8 mouse cellular contexts compared by ENCODE assay signal in genomic region chr16:28517596-28518524, GRCm38 (mm10).
DNase-seq lines count a peak whose midpoint lies in the region; ATAC-seq and TF ChIP-seq lines count a peak whose summit lies in the region.

No protein-coding gene starts in this region.

- no peaks in the 10 kb centered on the region for H3K9me3 ChIP-seq in ES-E14 (ENCODE audit: control insufficient read depth, insufficient read depth, low read depth, low read length)
- no peaks in the 10 kb centered on the region for H3K9me3 ChIP-seq in forebrain, embryonic 15.5 days
- H3K9me3 ChIP-seq in liver, postnatal 0 days (ENCODE audit: low read length): no peaks in the 10 kb centered on the region
- no peaks in the 10 kb centered on the region for H3K9me3 ChIP-seq in neural tube, embryonic 14.5 days (ENCODE audit: control insufficient read depth, low read length)

- H3K4me3 ChIP-seq in ES-E14 (ENCODE audit: insufficient read depth in 1 of 2, low read depth in 1 of 2, low read length in 2 of 2, poor library complexity in 1 of 2, severe bottlenecking in 1 of 2): peak overlapping the region in 1 of 2 experiments; percentile 5; a peak in 1 of 4 replicates
- H3K4me3 ChIP-seq in forebrain, embryonic 15.5 days: peak overlapping the region; percentile 18
- peak overlapping the region; percentile 18 for H3K4me3 ChIP-seq in liver, postnatal 0 days (ENCODE audit: low read depth, low read length)
- peak overlapping the region; percentile 8 for H3K4me3 ChIP-seq in neural tube, embryonic 14.5 days (ENCODE audit: low read depth, low read length)
- H3K4me3 ChIP-seq in thymus, adult 2 months (ENCODE audit: control insufficient read depth, insufficient read depth, low read length): no peak overlapping the region

- peak overlapping the region; percentile 37 for H3K4me2 ChIP-seq in forebrain, embryonic 15.5 days (replicated peaks)
- H3K4me2 ChIP-seq in liver, postnatal 0 days (ENCODE audit: low read depth, low read length): peak overlapping the region; percentile 50
- H3K4me2 ChIP-seq in neural tube, embryonic 14.5 days (ENCODE audit: low read depth, low read length): peak overlapping the region; percentile 35

- no peaks in the 10 kb centered on the region for H3K4me1 ChIP-seq in ES-E14 (ENCODE audit: control insufficient read depth in 2 of 2, insufficient read depth in 2 of 2, low read length in 2 of 2, poor library complexity in 1 of 2)
- H3K4me1 ChIP-seq in forebrain, embryonic 15.5 days: no peaks in the 10 kb centered on the region
- no peaks in the 10 kb centered on the region for H3K4me1 ChIP-seq in liver, postnatal 0 days (ENCODE audit: insufficient read depth)
- no peaks in the 10 kb centered on the region for H3K4me1 ChIP-seq in neural tube, embryonic 14.5 days (ENCODE audit: control insufficient read depth, insufficient read depth, low read length)
- no peaks in the 10 kb centered on the region for H3K4me1 ChIP-seq in thymus, adult 2 months (replicated peaks; ENCODE audit: control insufficient read depth, insufficient read depth, low read length)

- peak; percentile 78 for TF ChIP-seq CTCF in liver, postnatal 0 days (IDR thresholded peaks at IDR 0.05; ENCODE audit: low read depth)
- TF ChIP-seq CTCF in thymus, adult 2 months (IDR thresholded peaks at IDR 0.05; ENCODE audit: borderline replicate concordance, control insufficient read depth, extremely low read depth, insufficient read depth, low read length, poor library complexity): no peak

- WGBS in forebrain, embryonic 15.5 days: 40% methylated on average over 21 of the region's 21 CpGs
- 22% methylated on average over 21 of the region's 21 CpGs for WGBS in liver, postnatal 0 days (ENCODE audit: insufficient replicate concordance)
- WGBS in neural tube, embryonic 14.5 days: 29% methylated on average over 21 of the region's 21 CpGs
- WGBS in thymus, adult 2 months: 18% methylated on average over 21 of the region's 21 CpGs

- TF ChIP-seq POLR2A in thymus, adult 2 months (IDR thresholded peaks at IDR 0.05; ENCODE audit: control insufficient read depth, extremely low read depth, insufficient read depth, low read length, poor library complexity): no peak

- no peaks in the 10 kb centered on the region for H3K36me3 ChIP-seq in ES-E14 (ENCODE audit: control insufficient read depth, insufficient read depth, low read length, poor library complexity, severe bottlenecking)
- H3K36me3 ChIP-seq in forebrain, embryonic 15.5 days: no peaks in the 10 kb centered on the region
- H3K36me3 ChIP-seq in liver, postnatal 0 days (replicated peaks; ENCODE audit: insufficient read depth, low read length): no peaks in the 10 kb centered on the region
- no peaks in the 10 kb centered on the region for H3K36me3 ChIP-seq in neural tube, embryonic 14.5 days (ENCODE audit: control insufficient read depth, insufficient read depth, low read length)
- no peaks in the 10 kb centered on the region for H3K36me3 ChIP-seq in thymus, adult 2 months (ENCODE audit: control insufficient read depth, insufficient read depth, low read length)

- no peak for TF ChIP-seq EP300 in liver, postnatal 0 days (IDR thresholded peaks at IDR 0.05; ENCODE audit: low read depth)

- ATAC-seq in cerebellum, adult (ENCODE audit: insufficient number of reproducible peaks, low FRiP score, low TSS enrichment): peak; percentile 77
- peak; percentile 90 for ATAC-seq in forebrain, embryonic 15.5 days (replicated peaks)
- peak; percentile 65 for ATAC-seq in liver, postnatal 0 days
- ATAC-seq in neural tube, embryonic 14.5 days (ENCODE audit: low read depth): peak; percentile 93

- no peak overlapping the region for H3K9ac ChIP-seq in ES-E14 (ENCODE audit: insufficient read depth, low read depth, low read length, poor library complexity, severe bottlenecking)
- H3K9ac ChIP-seq in forebrain, embryonic 15.5 days (replicated peaks): no peak overlapping the region
- no peak overlapping the region for H3K9ac ChIP-seq in liver, postnatal 0 days (replicated peaks)
- H3K9ac ChIP-seq in neural tube, embryonic 14.5 days (replicated peaks; ENCODE audit: low read depth, low read length): no peak overlapping the region; the same call in 1 of the 2 replicates

- intact Hi-C loops in heart, postnatal 36 days (cut with DNase I): loop anchor here (5.0 kb wide), 1 partner anchor 274 kb away; no protein-coding TSS in a partner anchor

- peak; percentile 71 for DNase-seq in ES-E14 (ENCODE audit: low read depth, low spot score)
- peak; percentile 44 to 64 for DNase-seq in heart, postnatal 36 days
- DNase-seq in layer of hippocampus, adult 18-20 months (ENCODE audit: low spot score in 2 of 2): peak; percentile 71 to 90
- peak; percentile 61 for DNase-seq in liver, postnatal 0 days
- peak; percentile 25 for DNase-seq in thymus, adult 2 months

- H3K27ac ChIP-seq in ES-E14 (ENCODE audit: insufficient read depth, low read depth, low read length, poor library complexity, severe bottlenecking): no peak overlapping the region
- no peak overlapping the region for H3K27ac ChIP-seq in forebrain, embryonic 15.5 days (replicated peaks)
- H3K27ac ChIP-seq in liver, postnatal 0 days (ENCODE audit: low read depth): no peak overlapping the region
- H3K27ac ChIP-seq in neural tube, embryonic 14.5 days (ENCODE audit: low read depth, low read length): no peak overlapping the region
- no peak overlapping the region for H3K27ac ChIP-seq in thymus, adult 2 months (ENCODE audit: control insufficient read depth, insufficient read depth, low read length)

- H3K27me3 ChIP-seq in forebrain, embryonic 15.5 days: no peaks in the 10 kb centered on the region
- H3K27me3 ChIP-seq in liver, postnatal 0 days (ENCODE audit: insufficient read depth, low read length): no peaks in the 10 kb centered on the region
- H3K27me3 ChIP-seq in neural tube, embryonic 14.5 days (ENCODE audit: control insufficient read depth, insufficient read depth, low read length): no peaks in the 10 kb centered on the region
- H3K27me3 ChIP-seq in thymus, adult 2 months (ENCODE audit: control insufficient read depth, insufficient read depth, low read length): no peaks in the 10 kb centered on the region

- in situ Hi-C loops in ES-E14 (cut with MboI; ENCODE audit: low sequenced_read_pairs in 2 of 2, unreplicated experiment in 2 of 2): no loop called here

TF ChIP-seq in ES-E14, 5 proteins besides CTCF, POLR2A, EP300 and RAD21:
- peak; percentile 48; the same call in 1 of the 2 replicates for TF ChIP-seq ZC3H11A (IDR thresholded peaks at IDR 0.05; ENCODE audit: borderline replicate concordance, low read depth, low read length)
- TF ChIP-seq ZNF384 (IDR thresholded peaks at IDR 0.05; ENCODE audit: low read depth, low read length): no peak

Comparison
In these comparisons a context has a peak if more than half of its experiments do, and no peak if none do; other contexts are left out.
1. DNase-seq: peak in every context shown above with its lines; median percentile 80 in layer of hippocampus, adult 18-20 months; 71 in ES-E14; 61 in liver, postnatal 0 days; 54 in heart, postnatal 36 days; 25 in thymus, adult 2 months.